Mouse (Mus musculus): ENCODE results near the gene Ak5.

The Ak5 gene

GRCm38 (mm10) chr3:152564516-152565113, 103.5 kb downstream of the Ak5 start:
- DNase-seq (ENCODE audit: low spot score): no peak

- DNase-seq (ENCODE audit: low spot score): no peak
These were observed 104.3 kb downstream of the Ak5 start for GRCm38 (mm10) chr3:152563833-152564232.

GRCm38 (mm10) chr3:152561708-152562107, 106.5 kb downstream of the Ak5 start:
- no peak for DNase-seq (ENCODE audit: low spot score)

- DNase-seq (ENCODE audit: low spot score): no peak
These were observed 108.9 kb downstream of the Ak5 start for GRCm38 (mm10) chr3:152559295-152559694.

GRCm38 (mm10) chr3:152558106-152558505, 110.1 kb downstream of the Ak5 start:
- DNase-seq (ENCODE audit: low spot score): no peak

- no peak for DNase-seq (ENCODE audit: low spot score)
These were observed 110.5 kb downstream of the Ak5 start for GRCm38 (mm10) chr3:152557659-152558058.

GRCm38 (mm10) chr3:152556919-152557318, 111.2 kb downstream of the Ak5 start:
- DNase-seq (ENCODE audit: low spot score): no peak

- no peak for DNase-seq (ENCODE audit: low spot score)
These were observed 111.7 kb downstream of the Ak5 start for GRCm38 (mm10) chr3:152556435-152556834.

GRCm38 (mm10) chr3:152555216-152555615, 112.9 kb downstream of the Ak5 start:
- DNase-seq (ENCODE audit: low spot score): no peak

GRCm38 (mm10) chr3:152554366-152554765, 113.8 kb downstream of the Ak5 start:
- no peak for DNase-seq (ENCODE audit: low spot score)

- DNase-seq (ENCODE audit: low spot score): no peak
These were observed 115.5 kb downstream of the Ak5 start for GRCm38 (mm10) chr3:152552641-152553040.

- no peak for DNase-seq (ENCODE audit: low spot score)
These were observed 117.5 kb downstream of the Ak5 start for GRCm38 (mm10) chr3:152550528-152551115.

GRCm38 (mm10) chr3:152550031-152550430, 118.1 kb downstream of the Ak5 start:
- no peak for DNase-seq (ENCODE audit: low spot score)

- DNase-seq (ENCODE audit: low spot score): no peak
These were observed 123.2 kb downstream of the Ak5 start for GRCm38 (mm10) chr3:152544921-152545320.

- no peak for DNase-seq (ENCODE audit: low spot score)
These were observed 125.9 kb downstream of the Ak5 start for GRCm38 (mm10) chr3:152542298-152542697.

- DNase-seq (ENCODE audit: low spot score): no peak
These were observed 137.8 kb downstream of the Ak5 start for GRCm38 (mm10) chr3:152530344-152530743.

GRCm38 (mm10) chr3:152529058-152529972, 138.8 kb downstream of the Ak5 start:
- no peak for DNase-seq (ENCODE audit: low spot score)

- no peak for DNase-seq (ENCODE audit: low spot score)
These were observed 141.4 kb downstream of the Ak5 start for GRCm38 (mm10) chr3:152526721-152527120.

GRCm38 (mm10) chr3:152523315-152523638, 144.9 kb downstream of the Ak5 start:
- no peak for DNase-seq (ENCODE audit: low spot score)

GRCm38 (mm10) chr3:152522634-152523314, 145.4 kb downstream of the Ak5 start:
- no peak for DNase-seq (ENCODE audit: low spot score)

- DNase-seq (ENCODE audit: low spot score): no peak
These were observed 147.1 kb downstream of the Ak5 start for GRCm38 (mm10) chr3:152521054-152521453.

- no peak for DNase-seq (ENCODE audit: low spot score)
These were observed 148.1 kb downstream of the Ak5 start for GRCm38 (mm10) chr3:152520074-152520473.

- no peak for DNase-seq (ENCODE audit: low spot score)
These were observed 148.6 kb downstream of the Ak5 start for GRCm38 (mm10) chr3:152519556-152519955.

Data from T-cell, adult 2 months (primary cell).